Mouse (Mus musculus): Measurements from ENCODE around the gene Srsf11. TPM values are rescaled to one million over a fixed set of nuclear protein-coding genes. Genes with fewer than 3 reads are reported as not detected.

The Srsf11 gene
- polyA plus RNA-seq (2015; fragmentation: Nextera tagmentation; extraction: Ambion mirVana) = 301 and 315 TPM in 2 replicates

DNA sequence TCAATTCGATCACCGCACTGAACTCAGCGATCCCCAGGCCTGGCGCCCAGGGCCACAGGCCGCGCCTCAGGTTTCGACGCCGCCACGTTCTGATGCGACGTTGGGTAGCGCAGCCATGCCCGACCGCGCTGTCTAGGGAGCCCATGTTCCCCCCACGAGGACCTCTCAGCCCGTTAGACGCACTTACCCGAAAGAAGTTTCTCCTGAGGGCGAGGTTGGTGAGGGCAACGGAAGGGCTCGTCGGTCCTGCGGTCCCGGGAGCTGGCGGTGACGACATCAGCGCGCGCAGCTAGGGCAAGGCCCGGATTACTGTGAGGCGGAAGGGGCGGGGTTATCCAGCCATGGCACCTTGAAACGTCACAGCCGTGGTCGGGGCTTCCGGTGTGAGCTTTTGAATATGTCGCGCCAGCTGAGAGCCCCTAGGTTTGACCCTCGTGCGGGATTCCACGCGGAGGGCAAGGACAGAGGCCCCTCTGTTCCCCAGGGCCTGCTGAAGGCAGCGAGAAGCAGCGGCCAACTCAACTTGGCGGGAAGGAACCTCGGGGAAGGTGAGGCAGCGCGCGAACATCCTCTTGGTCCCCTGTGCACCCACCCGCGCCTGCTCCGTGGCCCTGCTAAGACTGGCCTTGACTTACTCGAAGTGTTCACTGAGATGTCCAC is at the start of gene Srsf11, which contains the start of gene Lrrc40:
Srsf11 (minus strand) TSS at position 311 of the 660 bp plus-strand sequence.
Lrrc40 (plus strand) TSS at position 334 of the 660 bp plus-strand sequence.
- H3K4me2 ChIP-seq (replicated peaks) = peak within 1 kb of the TSS; percentile 71
- peak within 1 kb of the TSS; percentile 87 for H3K9ac ChIP-seq (replicated peaks)
- under 1% methylated on average over 55 of the region's 55 CpGs for WGBS
- H3K4me3 ChIP-seq = peak within 1 kb of the TSS; percentile 85
- H3K27ac ChIP-seq (replicated peaks) = peak within 1 kb of the TSS; percentile 77
- no peaks in the 10 kb centered on the region for H3K36me3 ChIP-seq
- H3K27me3 ChIP-seq = no peaks in the 10 kb centered on the region
- ATAC-seq (replicated peaks) = peak; percentile 96
- H3K4me1 ChIP-seq = peaks cover 30% of the 10 kb centered on the region
- no peaks in the 10 kb centered on the region for H3K9me3 ChIP-seq

DNA sequence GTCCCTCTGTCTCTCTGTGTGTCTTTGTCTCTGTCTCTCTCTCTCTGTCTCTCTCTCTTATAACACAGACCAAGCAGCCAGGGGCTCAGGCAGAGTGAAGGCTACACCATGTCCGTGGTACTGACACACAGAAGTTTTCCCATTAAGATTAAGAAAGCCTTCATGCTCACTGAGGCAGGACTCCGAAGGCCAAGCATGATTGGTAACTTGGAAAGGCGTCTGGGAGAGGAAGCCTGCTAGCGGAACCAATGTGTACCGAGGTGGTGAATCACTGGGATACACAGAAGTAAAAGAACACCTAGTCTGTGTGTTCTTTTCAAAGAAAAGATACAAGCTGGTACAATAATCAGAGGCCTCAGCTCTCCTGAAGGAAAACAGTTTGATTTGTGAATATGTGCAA is 41.4 kb upstream of the Srsf11 start:
- Histone ChIP-seq H3K4me1 (no peaks in the 10 kb centered on the region), H3K4me3 (no peak overlapping the region), H3K4me2 (replicated peaks) (no peak overlapping the region), H3K36me3 (no peaks in the 10 kb centered on the region), H3K9me3 (no peaks in the 10 kb centered on the region), H3K9ac (replicated peaks) (no peak overlapping the region), H3K27me3 (no peaks in the 10 kb centered on the region), H3K27ac (replicated peaks) (no peak overlapping the region)
- ATAC-seq (replicated peaks) = no peak
- 80% methylated on average over 5 of the region's 5 CpGs for WGBS

DNA sequence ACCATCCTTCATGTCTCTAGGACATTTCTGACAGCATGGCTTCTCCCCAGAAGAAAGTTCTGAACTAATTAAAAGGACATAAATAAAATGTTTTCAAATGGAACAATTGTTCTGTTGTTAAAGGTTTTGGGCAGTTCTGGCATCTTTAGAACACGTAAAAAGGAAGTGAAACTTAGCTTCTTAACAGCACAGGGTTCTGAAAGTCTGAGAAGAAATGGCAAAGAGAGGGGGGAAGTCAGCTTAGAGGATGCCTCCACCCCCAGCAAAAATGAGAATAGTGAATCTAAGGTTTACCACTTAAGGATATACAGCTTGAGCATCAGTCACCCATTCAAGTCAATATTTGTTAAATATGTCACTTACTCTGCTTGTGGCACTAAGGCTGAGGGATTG is 40.9 kb upstream of the Srsf11 start:
- WGBS = 49% methylated on average over 1 of the region's 1 CpGs
- no peak overlapping the region for H3K4me2 ChIP-seq (replicated peaks)
- no peaks in the 10 kb centered on the region for H3K4me1 ChIP-seq
- H3K36me3 ChIP-seq = no peaks in the 10 kb centered on the region
- H3K9me3 ChIP-seq = no peaks in the 10 kb centered on the region
- H3K9ac ChIP-seq (replicated peaks) = no peak overlapping the region
- no peak overlapping the region for H3K4me3 ChIP-seq
- H3K27ac ChIP-seq (replicated peaks) = no peak overlapping the region
- no peaks in the 10 kb centered on the region for H3K27me3 ChIP-seq
- no peak for ATAC-seq (replicated peaks)

DNA sequence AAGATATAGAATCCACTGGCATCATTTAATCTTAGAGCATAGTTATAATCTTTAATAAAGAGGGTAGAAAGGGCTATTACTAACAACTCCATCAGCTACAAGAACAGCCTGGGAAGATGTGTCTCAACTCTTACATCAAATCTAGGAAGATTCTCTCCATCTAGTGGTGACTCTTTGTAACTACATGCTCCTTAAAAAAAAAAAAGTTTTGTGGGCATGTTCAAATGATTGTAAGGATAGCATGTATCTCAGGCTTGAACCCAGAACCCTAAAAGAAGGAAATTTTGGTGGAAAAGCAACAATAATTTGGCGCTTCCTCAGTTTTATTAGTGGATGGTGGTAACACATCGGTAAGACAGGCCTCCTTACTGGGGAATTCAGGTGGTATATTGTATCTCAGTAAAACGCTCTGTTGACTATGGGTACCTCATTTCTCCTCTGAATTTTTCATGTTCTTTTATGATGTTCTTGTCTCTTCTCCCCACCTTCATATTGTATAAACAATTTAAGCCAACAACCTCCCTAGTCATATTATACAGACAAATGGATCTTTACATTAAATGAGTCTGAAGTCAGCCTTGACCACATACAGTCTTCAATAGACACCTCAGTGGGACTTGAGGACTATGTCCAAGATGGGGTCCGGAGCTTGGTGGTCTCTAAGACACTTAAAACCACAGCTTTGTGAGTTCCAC is 40.4 kb upstream of the Srsf11 start:
- H3K27ac ChIP-seq (replicated peaks) = no peak overlapping the region
- WGBS = 45% methylated on average over 4 of the region's 4 CpGs
- no peaks in the 10 kb centered on the region for H3K4me1 ChIP-seq
- H3K4me2 ChIP-seq (replicated peaks) = no peak overlapping the region
- no peak overlapping the region for H3K9ac ChIP-seq (replicated peaks)
- ATAC-seq (replicated peaks) = no peak
- no peaks in the 10 kb centered on the region for H3K27me3 ChIP-seq
- no peak overlapping the region for H3K4me3 ChIP-seq
- no peaks in the 10 kb centered on the region for H3K36me3 ChIP-seq
- no peaks in the 10 kb centered on the region for H3K9me3 ChIP-seq

DNA sequence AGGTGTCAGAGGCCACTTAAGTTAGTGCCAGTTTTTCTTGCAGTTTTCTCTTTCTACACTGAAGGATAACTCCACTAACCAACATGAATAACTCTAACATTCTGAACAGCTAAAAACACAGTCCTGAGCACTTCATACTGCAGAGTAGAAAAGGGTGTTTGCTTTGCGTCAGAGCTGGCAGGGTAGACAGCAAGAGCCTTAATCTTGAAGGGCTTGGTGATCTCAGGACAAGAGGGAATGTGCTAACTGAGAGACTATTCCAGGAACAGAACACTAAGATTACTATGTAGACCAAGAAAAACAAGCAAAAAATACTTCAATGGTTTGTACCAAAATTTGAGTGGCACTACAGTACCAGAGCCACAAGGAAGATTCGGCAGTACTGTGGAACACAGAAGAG is 38.6 kb upstream of the Srsf11 start:
- H3K4me2 ChIP-seq (replicated peaks) = no peak overlapping the region
- H3K4me3 ChIP-seq = no peak overlapping the region
- no peaks in the 10 kb centered on the region for H3K27me3 ChIP-seq
- no peak overlapping the region for H3K9ac ChIP-seq (replicated peaks)
- no peak for ATAC-seq (replicated peaks)
- no peak overlapping the region for H3K27ac ChIP-seq (replicated peaks)
- 94% methylated on average over 2 of the region's 2 CpGs for WGBS
- H3K9me3 ChIP-seq = no peaks in the 10 kb centered on the region
- no peaks in the 10 kb centered on the region for H3K4me1 ChIP-seq
- no peaks in the 10 kb centered on the region for H3K36me3 ChIP-seq

DNA sequence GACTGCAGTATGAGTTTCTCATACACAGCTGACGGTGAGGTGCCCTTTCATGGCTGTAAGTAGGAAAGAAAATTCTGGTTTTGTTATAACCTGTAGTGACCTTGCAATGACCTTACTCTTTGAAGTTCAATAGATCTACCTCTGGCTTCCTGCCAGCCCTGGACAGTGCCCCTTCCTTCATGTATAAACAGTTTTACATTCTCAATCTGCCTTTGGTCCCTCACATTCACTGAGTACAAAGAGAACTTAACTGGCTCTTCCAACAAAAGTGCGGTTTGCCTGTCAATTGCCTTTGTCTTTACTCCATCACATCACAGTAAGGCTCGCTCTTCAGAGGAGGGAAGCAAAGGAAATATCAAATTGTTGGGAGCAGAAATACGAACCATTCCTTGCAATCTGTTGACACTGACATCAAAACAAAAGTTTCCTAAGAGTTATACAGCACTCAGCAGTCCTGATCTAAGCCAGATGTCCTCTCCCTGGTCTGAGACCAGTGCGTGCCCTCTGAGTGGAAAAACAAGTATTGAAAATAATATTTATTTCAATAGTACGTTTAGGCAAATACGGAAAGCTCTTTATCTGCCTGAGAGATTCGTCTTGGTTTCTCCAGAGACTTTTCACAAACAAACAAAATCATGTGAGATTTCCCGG is 32.3 kb upstream of the Srsf11 start:
- WGBS = 70% methylated on average over 9 of the region's 9 CpGs
- ATAC-seq (replicated peaks) = no peak
- H3K27me3 ChIP-seq = no peaks in the 10 kb centered on the region

DNA sequence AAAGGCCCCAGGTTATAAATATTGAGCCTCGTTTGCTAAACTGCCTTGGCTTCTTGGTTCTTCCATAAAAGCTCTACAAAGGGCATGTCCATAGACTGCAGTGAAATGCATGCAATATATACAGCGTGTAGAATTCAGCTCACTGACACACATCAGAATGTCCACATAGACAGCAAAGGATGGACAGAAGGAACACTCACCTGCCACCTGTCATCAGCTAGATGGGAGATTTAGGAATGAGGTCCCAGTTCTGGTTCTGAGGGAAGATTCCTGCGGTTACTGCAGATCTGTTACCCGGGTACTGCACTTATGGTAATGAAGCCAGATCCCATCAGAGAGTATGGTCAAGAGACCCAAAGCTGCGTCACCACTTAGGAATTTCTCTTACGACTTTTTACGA is 31.5 kb upstream of the Srsf11 start:
- Histone ChIP-seq H3K4me3 (no peak overlapping the region), H3K27me3 (no peaks in the 10 kb centered on the region), H3K9ac (replicated peaks) (no peak overlapping the region), H3K36me3 (peaks cover 9% of the 10 kb centered on the region; the same call in 1 of the 2 replicates), H3K4me2 (replicated peaks) (no peak overlapping the region), H3K9me3 (no peaks in the 10 kb centered on the region), H3K27ac (replicated peaks) (no peak overlapping the region), H3K4me1 (no peaks in the 10 kb centered on the region)
- 92% methylated on average over 7 of the region's 7 CpGs for WGBS
- no peak for ATAC-seq (replicated peaks)

More for the DNA sequence above, 32.3 kb upstream of the Srsf11 start:
- Histone ChIP-seq H3K9me3 (no peaks in the 10 kb centered on the region), H3K4me3 (no peak overlapping the region), H3K4me2 (replicated peaks) (no peak overlapping the region), H3K9ac (replicated peaks) (no peak overlapping the region), H3K27ac (replicated peaks) (no peak overlapping the region), H3K36me3 (peaks cover 9% of the 10 kb centered on the region; the same call in 1 of the 2 replicates), H3K4me1 (no peaks in the 10 kb centered on the region)

DNA sequence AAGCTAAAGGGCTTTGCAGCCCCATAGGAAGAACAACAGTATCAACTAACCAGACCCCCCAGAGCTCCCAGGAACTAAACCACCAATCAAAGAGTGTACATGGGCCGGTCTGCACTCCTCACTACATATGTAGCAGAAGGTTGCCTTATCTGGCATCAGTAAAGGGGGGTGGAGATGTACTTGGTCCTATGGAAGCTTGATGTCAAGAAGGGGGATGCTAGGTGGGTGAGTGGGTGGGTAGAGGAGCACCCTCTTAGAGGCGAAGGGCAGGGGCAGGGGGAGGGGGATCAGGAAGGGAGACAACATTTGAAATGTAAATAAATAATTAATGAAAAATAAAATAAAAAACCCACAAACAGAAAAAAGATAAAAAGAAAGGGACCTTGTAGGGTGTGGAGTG is 28.8 kb upstream of the Srsf11 start:
- Histone ChIP-seq H3K4me1 (no peaks in the 10 kb centered on the region), H3K9ac (replicated peaks) (no peak overlapping the region), H3K9me3 (no peaks in the 10 kb centered on the region), H3K4me3 (no peak overlapping the region), H3K4me2 (replicated peaks) (no peak overlapping the region), H3K36me3 (peaks cover 9% of the 10 kb centered on the region; the same call in 1 of the 2 replicates), H3K27ac (replicated peaks) (no peak overlapping the region), H3K27me3 (no peaks in the 10 kb centered on the region)
- ATAC-seq (replicated peaks) = no peak
- WGBS = 93% methylated on average over 2 of the region's 2 CpGs

DNA sequence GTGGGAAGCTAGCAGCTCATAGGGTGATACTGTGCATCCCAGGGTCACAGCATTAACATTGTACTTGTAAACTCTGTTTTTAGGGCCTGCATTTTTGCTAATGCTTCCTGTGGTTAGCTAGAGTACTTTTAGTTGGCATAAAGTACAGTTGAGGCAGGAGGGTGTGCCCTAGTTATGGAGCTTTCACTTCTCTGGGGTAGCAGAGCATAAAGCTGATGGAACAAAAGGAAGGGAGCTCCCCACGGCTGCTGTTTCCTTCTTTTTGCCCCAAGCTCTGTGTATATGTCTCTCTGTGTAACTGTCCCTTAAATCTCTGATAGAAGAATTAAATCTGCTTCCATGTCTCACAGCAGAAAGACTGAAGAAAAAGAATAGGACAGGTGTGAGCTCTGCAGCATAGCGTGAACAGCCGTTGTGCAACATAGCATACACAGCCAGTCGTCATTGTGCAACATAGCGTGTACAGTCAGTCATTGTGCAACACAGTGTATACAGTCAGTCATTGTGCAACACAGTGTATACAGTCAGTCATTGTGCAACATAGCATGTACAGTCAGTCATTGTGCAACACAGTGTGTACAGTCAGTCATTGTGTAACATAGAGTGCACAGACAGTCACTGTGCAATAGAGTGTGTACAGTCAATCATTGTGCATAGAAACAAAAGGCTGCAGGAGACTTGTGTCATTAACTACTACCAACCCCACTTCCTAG is 25.5 kb upstream of the Srsf11 start:
- 95% methylated on average over 5 of the region's 5 CpGs for WGBS
- Histone ChIP-seq H3K36me3 (peaks cover 25% of the 10 kb centered on the region), H3K4me2 (replicated peaks) (no peak overlapping the region), H3K9me3 (no peaks in the 10 kb centered on the region), H3K4me3 (no peak overlapping the region), H3K9ac (replicated peaks) (no peak overlapping the region), H3K4me1 (no peaks in the 10 kb centered on the region), H3K27me3 (no peaks in the 10 kb centered on the region), H3K27ac (replicated peaks) (no peak overlapping the region)
- ATAC-seq (replicated peaks) = 0 out of 2 replicates have a peak, but pooled peaks have one; percentile 41

DNA sequence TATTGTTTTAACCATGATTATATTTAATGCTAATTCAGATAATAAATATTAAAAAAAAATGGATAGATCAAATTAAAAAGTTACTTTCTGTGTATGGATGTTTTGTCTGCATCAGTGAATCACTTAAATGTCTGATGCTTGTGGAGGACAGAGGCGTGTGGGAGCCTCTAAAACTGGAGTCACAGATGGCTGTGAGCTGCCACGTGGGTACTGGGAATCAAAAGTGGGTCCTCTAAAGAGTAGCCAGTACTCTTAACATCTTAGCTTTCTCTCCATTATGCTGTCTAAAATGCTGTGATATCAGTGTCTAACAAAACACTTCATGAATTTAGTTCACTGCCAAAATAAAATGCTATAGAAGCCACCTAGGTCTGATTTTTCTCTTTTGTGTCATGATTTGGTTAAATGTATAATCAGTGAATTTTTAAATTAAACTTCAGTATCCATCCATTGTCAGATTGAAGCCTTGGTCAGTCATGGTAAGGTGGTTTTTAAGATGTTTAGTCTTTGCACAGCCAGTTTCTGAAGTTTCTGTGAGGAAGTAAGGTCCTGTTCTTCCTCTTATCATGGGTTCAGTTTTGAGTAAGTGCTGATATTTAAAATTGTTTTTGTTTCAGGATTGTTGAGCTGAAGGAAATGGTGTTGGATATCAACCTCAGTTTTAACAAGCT is 24.3 kb upstream of the Srsf11 start:
- no peaks in the 10 kb centered on the region for H3K4me1 ChIP-seq
- H3K9ac ChIP-seq (replicated peaks) = no peak overlapping the region
- H3K27ac ChIP-seq (replicated peaks) = no peak overlapping the region
- H3K4me3 ChIP-seq = no peak overlapping the region
- H3K9me3 ChIP-seq = no peaks in the 10 kb centered on the region
- H3K36me3 ChIP-seq = peaks cover 32% of the 10 kb centered on the region
- H3K27me3 ChIP-seq = no peaks in the 10 kb centered on the region
- WGBS = 94% methylated on average over 2 of the region's 2 CpGs
- ATAC-seq (replicated peaks) = no peak
- H3K4me2 ChIP-seq (replicated peaks) = no peak overlapping the region

DNA sequence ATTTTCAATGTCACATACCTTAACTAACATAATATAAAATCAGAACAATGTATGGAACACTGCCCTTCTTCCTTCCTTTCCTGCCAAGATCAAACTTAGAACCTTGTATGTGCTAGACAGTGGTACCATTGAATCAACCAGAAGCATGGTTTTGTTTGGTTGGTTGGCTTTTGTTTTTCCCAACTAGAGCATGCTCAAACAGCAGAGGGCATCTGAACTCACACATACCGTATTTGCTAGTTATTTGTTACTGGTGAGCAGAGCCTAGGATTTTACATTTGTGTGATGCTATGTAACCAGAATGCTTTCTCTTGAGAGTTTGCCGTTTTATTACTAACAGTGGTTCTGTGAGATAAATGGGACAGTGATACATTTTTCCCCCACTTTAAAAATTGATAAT is 13.1 kb upstream of the Srsf11 start:
- H3K4me3 ChIP-seq = no peak overlapping the region
- ATAC-seq (replicated peaks) = no peak
- no peaks in the 10 kb centered on the region for H3K9me3 ChIP-seq
- no peak overlapping the region for H3K9ac ChIP-seq (replicated peaks)
- H3K27ac ChIP-seq (replicated peaks) = no peak overlapping the region
- no peak overlapping the region for H3K4me2 ChIP-seq (replicated peaks)
- H3K4me1 ChIP-seq = no peaks in the 10 kb centered on the region
- H3K36me3 ChIP-seq = peaks cover 20% of the 10 kb centered on the region
- no peaks in the 10 kb centered on the region for H3K27me3 ChIP-seq
- 82% methylated on average over 2 of the region's 2 CpGs for WGBS
